Mouse (Mus musculus) E14TG2a.4 (cell line): ENCODE measurements at regions not wholly inside any gene's neighbourhood (a gene's known extent, or its start where the extent isn't known, plus 50 kb on each side); places are given as distances from the start of the nearest gene placed in this dataset.

Experiments used
- H3K27me3 ChIP-seq: 2 replicates; pipeline ENCODE4 v1.6.1; 2014; ENCODE audit warnings: low read length, control low read depth; ENCODE audit not compliant: insufficient read depth
- H3K36me3 ChIP-seq: 2 replicates; pipeline ENCODE4 v1.6.1; 2014; ENCODE audit warnings: low read length, control low read depth; ENCODE audit not compliant: insufficient read depth
- H3K4me1 ChIP-seq: replicated peaks from 2 replicates; pipeline ENCODE4 v1.6.1; 2014; ENCODE audit warnings: low read depth, low read length, control low read depth
- H3K4me3 ChIP-seq: replicated peaks from 2 replicates; pipeline ENCODE4 v1.5.1; 2014; ENCODE audit warnings: mild to moderate bottlenecking, low read length
- H3K9me3 ChIP-seq: 2 replicates; pipeline ENCODE4 v1.6.1; 2014; ENCODE audit warnings: low read length, control low read depth
- CTCF ChIP-seq: conservative IDR thresholded peaks from 2 replicates; pipeline ENCODE4 v1.5.1; 2014; ENCODE audit warnings: low read length
- NANOG ChIP-seq: IDR thresholded peaks from 2 replicates; pipeline ENCODE4 v1.6.1; 2014; ENCODE audit warnings: borderline replicate concordance, low read length, mixed read lengths
- POU5F1 ChIP-seq: IDR thresholded peaks from 2 replicates; pipeline ENCODE4 v1.6.1; 2014; ENCODE audit warnings: low read length, borderline replicate concordance

DNA sequence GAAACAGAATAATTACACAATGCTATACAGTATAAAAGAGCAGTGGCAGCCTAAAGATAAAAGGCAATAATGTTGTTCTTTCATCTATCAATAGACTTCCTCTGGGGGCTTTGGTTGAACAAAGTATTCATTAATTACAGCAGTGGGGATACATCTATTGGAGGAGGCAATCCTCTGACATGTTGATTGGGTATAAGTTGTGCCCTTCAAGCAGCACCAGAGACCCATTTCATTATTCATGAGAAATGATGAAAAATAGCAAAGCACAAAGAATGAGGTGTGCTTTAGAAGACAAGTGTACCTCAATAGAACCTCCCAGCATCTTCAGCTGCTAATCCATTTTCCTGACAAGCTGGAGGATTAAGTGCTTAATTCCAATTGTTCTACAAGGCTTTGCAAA, 1444.7 kb upstream of the Flrt2 start:
- TF ChIP-seq POU5F1, result no peak
- TF ChIP-seq CTCF, result no peak
- 0 out of 2 replicates have a peak, but pooled peaks have one; percentile 7 for TF ChIP-seq NANOG
- H3K36me3 ChIP-seq, result no peaks in the 10 kb centered on the region
- no peaks in the 10 kb centered on the region for H3K4me1 ChIP-seq
- H3K9me3 ChIP-seq, result no peaks in the 10 kb centered on the region
- no peaks in the 10 kb centered on the region for H3K27me3 ChIP-seq
- H3K4me3 ChIP-seq, result no peak overlapping the region

DNA sequence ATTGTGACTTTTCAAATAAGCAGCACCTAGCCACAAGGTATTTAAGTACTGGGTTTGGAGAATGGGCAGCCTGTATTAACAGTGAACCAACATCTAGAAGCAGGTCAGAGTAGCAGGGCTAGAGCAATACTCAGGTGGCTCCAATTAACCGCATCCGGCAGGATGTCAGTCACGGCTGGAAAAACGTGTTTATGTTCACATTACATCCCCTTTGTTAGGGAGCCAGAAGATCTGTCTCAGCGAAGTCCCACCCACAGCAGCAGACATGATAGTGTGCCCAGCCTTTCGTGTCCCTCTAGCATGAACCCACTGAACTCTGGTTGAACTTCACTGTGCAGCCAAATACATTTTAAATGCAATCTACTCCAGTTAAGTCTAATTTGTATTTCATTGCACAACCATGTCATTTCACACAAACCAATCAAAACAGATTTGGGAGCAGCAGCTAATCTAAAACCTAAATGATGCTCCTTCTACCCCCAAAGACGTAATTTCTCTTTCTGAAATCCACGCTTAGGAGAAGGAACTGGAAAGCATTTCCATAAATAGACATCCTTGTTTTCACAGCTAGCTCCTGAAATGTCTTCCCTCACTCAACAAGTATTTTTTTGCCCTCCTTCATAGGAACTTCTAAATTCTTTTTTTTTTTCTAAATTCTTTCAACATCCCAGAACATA, 1438.9 kb upstream of the Flrt2 start:
- no peaks in the 10 kb centered on the region for H3K4me1 ChIP-seq

DNA sequence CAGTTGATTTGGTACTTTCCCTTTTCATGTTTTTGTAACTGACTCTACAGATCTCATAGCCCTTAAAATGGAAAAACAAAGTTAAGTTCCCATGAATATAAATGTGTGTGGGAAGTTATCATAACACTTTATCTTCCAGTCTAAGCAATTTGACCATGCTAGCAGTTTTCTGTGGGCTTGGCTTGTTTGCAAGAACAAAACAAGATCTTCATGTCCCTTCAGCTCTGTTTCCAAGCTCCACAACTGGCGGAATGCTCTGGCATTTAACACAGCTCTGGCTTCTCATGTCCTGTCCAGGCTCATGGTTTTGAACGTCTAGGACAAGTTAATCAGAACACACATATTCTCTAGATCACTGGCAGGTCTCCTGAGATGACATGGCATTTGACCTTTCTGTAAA, 1411.1 kb upstream of the Flrt2 start:
- TF ChIP-seq CTCF, result no peak
- Histone ChIP-seq H3K9me3 (peaks cover 19% of the 10 kb centered on the region), H3K4me3 (no peak overlapping the region)

More for the DNA sequence above, 1438.9 kb upstream of the Flrt2 start:
- no peaks in the 10 kb centered on the region for H3K36me3 ChIP-seq
- no peaks in the 10 kb centered on the region for H3K9me3 ChIP-seq
- H3K4me3 ChIP-seq, result no peak overlapping the region
- H3K27me3 ChIP-seq, result no peaks in the 10 kb centered on the region
- no peak for TF ChIP-seq NANOG
- TF ChIP-seq POU5F1, result no peak
- TF ChIP-seq CTCF, result no peak

GRCm38 (mm10) chr12:94282931-94283330, 1409.1 kb upstream of the Flrt2 start:
- peaks cover 4% of the 10 kb centered on the region for H3K9me3 ChIP-seq
- no peak overlapping the region for H3K4me3 ChIP-seq
- TF ChIP-seq CTCF (no peak), NANOG (no peak), POU5F1 (no peak)
- no peaks in the 10 kb centered on the region for H3K4me1 ChIP-seq
- H3K27me3 ChIP-seq, result no peaks in the 10 kb centered on the region
- no peaks in the 10 kb centered on the region for H3K36me3 ChIP-seq

More for the DNA sequence above, 1411.1 kb upstream of the Flrt2 start:
- no peaks in the 10 kb centered on the region for H3K27me3 ChIP-seq
- no peaks in the 10 kb centered on the region for H3K36me3 ChIP-seq
- no peaks in the 10 kb centered on the region for H3K4me1 ChIP-seq

DNA sequence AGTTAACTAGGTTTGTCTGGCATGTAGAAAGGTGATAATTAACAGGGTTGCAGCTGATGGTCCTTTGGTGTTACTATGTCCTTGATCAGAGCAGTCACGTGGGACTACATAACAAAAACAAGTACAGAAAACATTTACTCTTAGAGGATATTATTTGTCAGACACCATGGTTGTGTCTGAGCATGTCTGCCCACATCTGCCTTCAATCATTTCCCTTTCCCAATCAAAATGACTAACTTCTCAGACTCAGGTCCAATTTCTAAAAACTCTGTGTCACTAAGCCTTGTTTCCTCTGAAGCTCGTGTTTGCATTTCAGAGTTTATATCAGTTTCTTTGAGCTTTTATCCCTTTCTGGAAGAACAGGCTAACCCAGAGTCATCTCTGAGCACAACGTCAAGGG, 1408.5 kb upstream of the Flrt2 start:
- Histone ChIP-seq H3K36me3 (no peaks in the 10 kb centered on the region), H3K9me3 (no peaks in the 10 kb centered on the region), H3K27me3 (no peaks in the 10 kb centered on the region), H3K4me1 (no peaks in the 10 kb centered on the region), H3K4me3 (no peak overlapping the region)
- no peak for TF ChIP-seq CTCF
- no peak for TF ChIP-seq NANOG
- TF ChIP-seq POU5F1, result no peak

DNA sequence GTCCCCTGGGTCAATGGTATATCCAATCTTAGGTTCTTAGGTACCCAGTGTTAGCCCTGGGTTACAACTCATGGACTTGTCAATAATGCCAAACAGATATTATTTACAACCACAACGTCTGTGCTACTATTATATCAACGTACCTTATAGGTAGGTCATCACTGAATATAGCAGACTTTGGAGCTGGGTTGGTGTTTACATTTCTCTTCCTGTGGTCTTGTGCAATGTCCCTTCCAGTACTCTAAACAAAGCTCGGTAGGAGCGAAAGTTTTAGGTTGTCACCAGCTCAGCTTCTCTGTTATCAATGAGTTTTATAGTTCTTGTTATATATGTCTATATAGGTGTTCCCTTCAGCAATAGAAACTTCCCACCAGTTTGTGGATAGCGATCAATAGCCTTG, 1394.2 kb upstream of the Flrt2 start:
- H3K4me1 ChIP-seq, result no peaks in the 10 kb centered on the region
- no peak overlapping the region for H3K4me3 ChIP-seq
- TF ChIP-seq CTCF (no peak), NANOG (no peak), POU5F1 (no peak)
- no peaks in the 10 kb centered on the region for H3K9me3 ChIP-seq
- H3K27me3 ChIP-seq, result no peaks in the 10 kb centered on the region
- H3K36me3 ChIP-seq, result no peaks in the 10 kb centered on the region

GRCm38 (mm10) chr12:94332351-94332750, 1359.7 kb upstream of the Flrt2 start:
- H3K4me1 ChIP-seq, result no peaks in the 10 kb centered on the region
- no peaks in the 10 kb centered on the region for H3K36me3 ChIP-seq
- H3K4me3 ChIP-seq, result no peak overlapping the region
- TF ChIP-seq CTCF (no peak), NANOG (no peak), POU5F1 (no peak)
- no peaks in the 10 kb centered on the region for H3K9me3 ChIP-seq
- no peaks in the 10 kb centered on the region for H3K27me3 ChIP-seq

DNA sequence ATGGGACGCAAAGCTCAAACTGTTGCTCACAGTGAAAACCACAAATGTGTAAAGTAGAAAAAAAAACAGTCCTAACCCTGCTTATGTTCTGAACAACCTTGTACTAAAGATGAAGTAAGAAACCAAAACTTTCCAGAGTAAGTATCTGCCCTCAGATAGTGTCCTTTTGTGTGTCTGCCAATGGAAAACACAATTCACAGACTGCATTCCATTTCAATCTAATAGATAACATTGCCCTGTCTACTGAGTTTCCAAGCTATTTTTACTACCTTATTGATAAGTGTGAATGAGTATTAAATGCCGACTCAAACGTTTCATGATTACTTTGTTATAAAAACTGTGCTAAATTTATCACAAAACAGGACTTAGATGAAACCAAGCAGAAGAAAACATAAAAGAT, 1357.4 kb upstream of the Flrt2 start:
- no peaks in the 10 kb centered on the region for H3K4me1 ChIP-seq
- TF ChIP-seq NANOG (no peak), CTCF (no peak), POU5F1 (no peak)
- no peaks in the 10 kb centered on the region for H3K9me3 ChIP-seq
- H3K27me3 ChIP-seq, result no peaks in the 10 kb centered on the region
- no peak overlapping the region for H3K4me3 ChIP-seq
- H3K36me3 ChIP-seq, result no peaks in the 10 kb centered on the region

DNA sequence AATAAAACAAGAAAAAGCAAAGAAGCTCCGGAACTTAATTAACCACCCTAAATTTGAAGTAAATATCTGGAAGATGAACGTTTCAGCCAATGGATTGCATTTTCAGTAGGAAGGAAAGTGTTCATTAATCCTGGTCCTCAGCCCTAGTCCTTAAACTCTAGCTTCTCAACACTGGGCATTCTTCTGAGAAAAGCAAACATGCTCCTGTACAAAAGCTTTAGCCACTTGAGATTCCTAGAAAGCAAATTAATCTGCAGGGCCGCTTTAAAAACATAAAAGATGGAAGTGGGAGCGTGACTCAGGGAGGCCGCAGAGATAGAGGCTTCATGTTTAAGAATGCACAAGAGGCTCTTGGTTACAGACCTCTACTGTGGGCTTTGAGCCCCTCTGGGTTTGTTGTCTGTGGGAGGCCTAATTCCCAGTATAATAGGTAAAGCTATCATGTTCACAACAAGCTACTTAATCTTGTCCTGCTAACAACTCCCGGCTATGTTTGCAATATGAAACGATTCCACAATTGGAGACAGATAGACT, 1342.3 kb upstream of the Flrt2 start:
- Histone ChIP-seq H3K4me3 (no peak overlapping the region), H3K4me1 (no peaks in the 10 kb centered on the region), H3K27me3 (no peaks in the 10 kb centered on the region), H3K36me3 (no peaks in the 10 kb centered on the region), H3K9me3 (no peaks in the 10 kb centered on the region)
- TF ChIP-seq POU5F1 (no peak), NANOG (no peak), CTCF (no peak)
